Mouse (Mus musculus) layer of hippocampus, postnatal 36 days (tissue): ENCODE measurements around the gene Npas3. TPM values are rescaled to one million over a fixed set of nuclear protein-coding genes. Genes with fewer than 3 reads are reported as not detected.

Experiments used
- DNase-seq, 2 experiments: peaks; one replicate each; pipeline ENCODE4 v3.0.0; 2022
- total RNA-seq, 2 experiments: library from RNA; stranded (reverse); gene quantifications; 2 replicates each; pipeline ENCODE4 v1.2.3; 2021

Gene Npas3
- total RNA-seq, 2 experiments from 2014 or later: 21.7 to 33.0 TPM

GRCm38 (mm10) chr12:53999647-54000637 lies 751.5 kb downstream of the Npas3 start:
- DNase-seq: no peak

- DNase-seq: no peak
Observed at GRCm38 (mm10) chr12:54002496-54002895, 754.0 kb downstream of the Npas3 start.

- DNase-seq: no peak
Observed at GRCm38 (mm10) chr12:54004606-54005005, 756.1 kb downstream of the Npas3 start.

GRCm38 (mm10) chr12:54005546-54005945 lies 757.1 kb downstream of the Npas3 start:
- DNase-seq: no peak

- no peak for DNase-seq
Observed at GRCm38 (mm10) chr12:54015304-54015703, 766.8 kb downstream of the Npas3 start.

- DNase-seq: no peak
Observed at GRCm38 (mm10) chr12:54017949-54018348, 769.5 kb downstream of the Npas3 start.

- no peak for DNase-seq
Observed at GRCm38 (mm10) chr12:54019979-54020378, 771.5 kb downstream of the Npas3 start.

- no peak for DNase-seq
Observed at GRCm38 (mm10) chr12:54034666-54035346, 786.3 kb downstream of the Npas3 start.

- DNase-seq: no peak
Observed at GRCm38 (mm10) chr12:54037602-54038001, 789.1 kb downstream of the Npas3 start.

GRCm38 (mm10) chr12:54042996-54043544 lies 794.6 kb downstream of the Npas3 start:
- no peak for DNase-seq

GRCm38 (mm10) chr12:54044606-54045334 lies 796.3 kb downstream of the Npas3 start:
- no peak for DNase-seq

GRCm38 (mm10) chr12:54045360-54045759 lies 796.9 kb downstream of the Npas3 start:
- no peak for DNase-seq

GRCm38 (mm10) chr12:54046824-54047223 lies 798.3 kb downstream of the Npas3 start:
- DNase-seq: no peak

- no peak for DNase-seq
Observed at GRCm38 (mm10) chr12:54048126-54048525, 799.6 kb downstream of the Npas3 start.

- no peak for DNase-seq
Observed at GRCm38 (mm10) chr12:54049926-54050325, 801.4 kb downstream of the Npas3 start.

GRCm38 (mm10) chr12:54052939-54053338 lies 804.5 kb downstream of the Npas3 start:
- no peak for DNase-seq

- DNase-seq: no peak
Observed at GRCm38 (mm10) chr12:54053598-54053997, 805.1 kb downstream of the Npas3 start.

GRCm38 (mm10) chr12:54060732-54061131 lies 812.3 kb downstream of the Npas3 start:
- DNase-seq: peak; percentile 77 to 80

- no peak for DNase-seq
Observed at GRCm38 (mm10) chr12:54061168-54061567, 812.7 kb downstream of the Npas3 start.

- no peak for DNase-seq
Observed at GRCm38 (mm10) chr12:54064986-54065385, 816.5 kb downstream of the Npas3 start.

GRCm38 (mm10) chr12:54065607-54066006 lies 817.1 kb downstream of the Npas3 start:
- no peak for DNase-seq

- DNase-seq: no peak
Observed at GRCm38 (mm10) chr12:54067419-54067818, 818.9 kb downstream of the Npas3 start.
